Mouse (Mus musculus) cerebellum, postnatal 14 days (tissue): ENCODE results near the gene Ap1m1.

Experiments used
- DNase-seq, 2 experiments: peaks; one replicate each; pipeline ENCODE4 v3.0.0; 2021; ENCODE audit warnings: mixed read lengths in 2 of 2

The Ap1m1 gene

GRCm38 (mm10) chr8:72239499-72240402 lies at the start of gene Ap1m1:
Gene Ap1m1 (plus strand): TSS chr8:72240018.
- DNase-seq: peak; percentile 98 to 99

GRCm38 (mm10) chr8:72190215-72190539 lies 49.6 kb upstream of the Ap1m1 start:
- DNase-seq: no peak

GRCm38 (mm10) chr8:72192065-72192464 lies 47.8 kb upstream of the Ap1m1 start:
- no peak for DNase-seq

- DNase-seq: no peak
Observed at GRCm38 (mm10) chr8:72197997-72198396, 41.8 kb upstream of the Ap1m1 start.

GRCm38 (mm10) chr8:72208582-72208981 lies 31.2 kb upstream of the Ap1m1 start:
- no peak for DNase-seq

GRCm38 (mm10) chr8:72210222-72210621 lies 29.6 kb upstream of the Ap1m1 start:
- no peak for DNase-seq

- no peak for DNase-seq
Observed at GRCm38 (mm10) chr8:72210710-72211109, 29.1 kb upstream of the Ap1m1 start.

- DNase-seq: no peak
Observed at GRCm38 (mm10) chr8:72211846-72212245, 28.0 kb upstream of the Ap1m1 start.

GRCm38 (mm10) chr8:72212751-72213150 lies 27.1 kb upstream of the Ap1m1 start, which contains the start of gene Cib3:
Gene Cib3 (minus strand): TSS chr8:72212837.
- DNase-seq: no peak

- no peak for DNase-seq
Observed at GRCm38 (mm10) chr8:72213536-72213935, 26.3 kb upstream of the Ap1m1 start, which contains the start of gene Gm11034. Gene Gm11034 (minus strand): TSS chr8:72213636.

- no peak for DNase-seq
Observed at GRCm38 (mm10) chr8:72215060-72215459, 24.8 kb upstream of the Ap1m1 start.

- DNase-seq: no peak
Observed at GRCm38 (mm10) chr8:72215871-72216270, 23.9 kb upstream of the Ap1m1 start.

GRCm38 (mm10) chr8:72218781-72219540 lies 20.9 kb upstream of the Ap1m1 start:
- DNase-seq: no peak

GRCm38 (mm10) chr8:72219541-72220363 lies 20.1 kb upstream of the Ap1m1 start, which contains the start of gene Fam32a:
Gene Fam32a (plus strand): TSS chr8:72219730.
- peak; percentile 90 to 91 for DNase-seq

- no peak for DNase-seq
Observed at GRCm38 (mm10) chr8:72220758-72221157, 19.1 kb upstream of the Ap1m1 start.

- no peak for DNase-seq
Observed at GRCm38 (mm10) chr8:72222656-72223055, 17.2 kb upstream of the Ap1m1 start.

GRCm38 (mm10) chr8:72240403-72240763 lies 565 bp downstream of the Ap1m1 start:
- DNase-seq: no peak

GRCm38 (mm10) chr8:72240951-72241350 lies 1.1 kb downstream of the Ap1m1 start:
- DNase-seq: peak; percentile 28 to 51

GRCm38 (mm10) chr8:72242226-72242625 lies 2.4 kb downstream of the Ap1m1 start:
- no peak for DNase-seq

GRCm38 (mm10) chr8:72244610-72245009 lies 4.8 kb downstream of the Ap1m1 start:
- DNase-seq: no peak

GRCm38 (mm10) chr8:72257171-72257901 lies 17.5 kb downstream of the Ap1m1 start:
- peak; percentile 38 to 66 for DNase-seq

GRCm38 (mm10) chr8:72257902-72258238 lies 18.1 kb downstream of the Ap1m1 start:
- DNase-seq: no peak
